Mouse (Mus musculus): ENCODE measurements around the gene Gpx8. TPM values are rescaled to one million over a fixed set of nuclear protein-coding genes. Genes with fewer than 3 reads are reported as not detected.

The Gpx8 gene
- total RNA-seq (2021), result 1 to 10 TPM; 5.2 to 6.0 TPM
- long read RNA-seq, experiment 1, transcript Gpx8-201 (3 exons, 1,042 nt), result major isoform, 8 of 9 reads
- long read RNA-seq, experiment 1, partial matches to known transcripts, result 0 of 9 reads
- long read RNA-seq, experiment 1, other reads (novel, unspliced or antisense), result 1 of 9 reads
- long read RNA-seq, experiment 2, partial matches to known transcripts, result 0 of 1 reads
- long read RNA-seq, experiment 2, other reads (novel, unspliced or antisense), result 0 of 1 reads

- peak; percentile 20 to 30 for DNase-seq (ENCODE audit: low spot score in 2 of 2)
Measured at GRCm38 (mm10) chr13:113046211-113046883, at the start of gene Gpx8. Gpx8 (minus strand) TSS chr13:113046410.

GRCm38 (mm10) chr13:113094618-113095017, 48.4 kb upstream of the Gpx8 start:
- DNase-seq (ENCODE audit: low spot score in 2 of 2), result no peak

GRCm38 (mm10) chr13:113090489-113090888, 44.3 kb upstream of the Gpx8 start:
- no peak for DNase-seq (ENCODE audit: low spot score in 2 of 2)

GRCm38 (mm10) chr13:113087226-113088017, 41.2 kb upstream of the Gpx8 start:
- DNase-seq (ENCODE audit: low spot score in 2 of 2), result no peak

- no peak for DNase-seq (ENCODE audit: low spot score in 2 of 2)
Measured at GRCm38 (mm10) chr13:113084732-113085131, 38.5 kb upstream of the Gpx8 start.

GRCm38 (mm10) chr13:113082101-113082500, 35.9 kb upstream of the Gpx8 start:
- DNase-seq (ENCODE audit: low spot score in 2 of 2), result no peak

GRCm38 (mm10) chr13:113079021-113079420, 32.8 kb upstream of the Gpx8 start:
- no peak for DNase-seq (ENCODE audit: low spot score in 2 of 2)

- DNase-seq (ENCODE audit: low spot score in 2 of 2), result no peak
Measured at GRCm38 (mm10) chr13:113064542-113064941, 18.3 kb upstream of the Gpx8 start.

- no peak for DNase-seq (ENCODE audit: low spot score in 2 of 2)
Measured at GRCm38 (mm10) chr13:113061746-113062145, 15.5 kb upstream of the Gpx8 start.

- no peak for DNase-seq (ENCODE audit: low spot score in 2 of 2)
Measured at GRCm38 (mm10) chr13:113055826-113056225, 9.6 kb upstream of the Gpx8 start.

GRCm38 (mm10) chr13:113054230-113054629, 8.0 kb upstream of the Gpx8 start:
- no peak for DNase-seq (ENCODE audit: low spot score in 2 of 2)

GRCm38 (mm10) chr13:113047647-113048046, 1.4 kb upstream of the Gpx8 start:
- no peak for DNase-seq (ENCODE audit: low spot score in 2 of 2)

GRCm38 (mm10) chr13:113047018-113047417, 808 bp upstream of the Gpx8 start:
- DNase-seq (ENCODE audit: low spot score in 2 of 2), result no peak

GRCm38 (mm10) chr13:113045458-113046110, 626 bp downstream of the Gpx8 start:
- no peak for DNase-seq (ENCODE audit: low spot score in 2 of 2)

- no peak for DNase-seq (ENCODE audit: low spot score in 2 of 2)
Measured at GRCm38 (mm10) chr13:113044876-113045275, 1.3 kb downstream of the Gpx8 start.

- peak; percentile 71 to 77 for DNase-seq (ENCODE audit: low spot score in 2 of 2)
Measured at GRCm38 (mm10) chr13:113035852-113036251, 10.4 kb downstream of the Gpx8 start.

GRCm38 (mm10) chr13:113034950-113035421, 11.2 kb downstream of the Gpx8 start, which contains the start of gene Cdc20b:
Cdc20b (plus strand) TSS chr13:113035111.
- peak; percentile 26 to 34 for DNase-seq (ENCODE audit: low spot score in 2 of 2)

GRCm38 (mm10) chr13:113034271-113034886, 11.8 kb downstream of the Gpx8 start:
- DNase-seq (ENCODE audit: low spot score in 2 of 2), result no peak

GRCm38 (mm10) chr13:113032831-113033230, 13.4 kb downstream of the Gpx8 start:
- DNase-seq (ENCODE audit: low spot score in 2 of 2), result no peak

GRCm38 (mm10) chr13:113031792-113032571, 14.2 kb downstream of the Gpx8 start:
- peak; percentile 22 to 51 for DNase-seq (ENCODE audit: low spot score in 2 of 2)

All from left cerebral cortex, adult 18-20 months (tissue).